In the genomic region with DNA sequence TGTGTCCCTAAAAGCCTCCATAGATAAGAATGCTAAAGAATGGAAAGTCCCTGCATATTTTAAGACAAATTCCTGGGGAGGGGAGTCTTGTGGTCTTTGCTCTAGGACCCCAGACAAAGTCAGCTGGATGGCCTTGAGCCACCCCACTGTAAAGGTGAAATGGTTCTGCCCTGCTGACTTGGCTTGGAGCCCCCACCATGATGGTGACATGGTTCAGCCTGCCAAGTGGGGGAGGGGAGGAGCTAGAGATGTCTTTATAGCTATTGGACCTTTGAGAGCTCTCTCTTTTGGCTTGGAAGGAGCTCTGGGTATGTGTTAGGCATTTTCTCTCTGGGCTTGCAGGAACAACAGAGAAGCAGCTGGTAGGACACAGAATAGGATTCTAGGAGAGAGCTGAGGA, we compare ENCODE assay signal across 19 mouse cellular contexts. TPM values are rescaled to one million over a fixed set of nuclear protein-coding genes. Genes with fewer than 3 reads are reported as not detected.
DNase-seq lines count a peak whose midpoint lies in the region; ATAC-seq and TF ChIP-seq lines count a peak whose summit lies in the region.
"Had no signal": no experiment of that assay in that cellular context is flagged by ENCODE, and none has a peak within 500 bp of the region (broad histone marks: within the 10 kb centered on the region; RNA-seq: fewer than 3 reads in every experiment).

No protein-coding gene starts in this region.

- TF ChIP-seq POLR2A in MEL (IDR thresholded peaks at IDR 0.05; ENCODE audit: control insufficient read depth in 1 of 2, insufficient read depth in 1 of 2, low read depth in 1 of 2, low read length in 2 of 2, poor library complexity in 1 of 2), result no peak

- H3K4me2 ChIP-seq in heart, postnatal 0 days (ENCODE audit: low read depth, low read length), result no peak overlapping the region
- H3K4me2 ChIP-seq in kidney, embryonic 14.5 days (replicated peaks; ENCODE audit: low read depth, low read length), result no peak overlapping the region
- H3K4me2 ChIP-seq in liver, postnatal 0 days (ENCODE audit: low read depth, low read length), result no peak overlapping the region
- H3K4me2 ChIP-seq: embryonic facial prominence, embryonic 12.5 days; limb, embryonic 12.5 days; liver, embryonic 15.5 days; midbrain, embryonic 11.5 days had no signal

- ATAC-seq in heart, postnatal 0 days (ENCODE audit: insufficient read depth, low read depth), result peak; percentile 78; the same call in 1 of the 2 replicates
- ATAC-seq in kidney, embryonic 14.5 days (ENCODE audit: low FRiP score, low TSS enrichment), result no peak
- no peak for ATAC-seq in liver, postnatal 0 days
- ATAC-seq: forebrain, postnatal 0 days; hindbrain, embryonic 16.5 days had no signal

- intact Hi-C loops in heart, postnatal 25 days (cut with DNase I), result no loop called here

- H3K27me3 ChIP-seq in heart, postnatal 0 days (ENCODE audit: control insufficient read depth, insufficient read depth, low read length), result no peaks in the 10 kb centered on the region
- H3K27me3 ChIP-seq in kidney, embryonic 14.5 days (ENCODE audit: control insufficient read depth, insufficient read depth, low read length), result no peaks in the 10 kb centered on the region
- H3K27me3 ChIP-seq in MEL (ENCODE audit: control insufficient read depth in 1 of 2, insufficient read depth in 2 of 2, low read length in 2 of 2), result no peaks in the 10 kb centered on the region
- H3K27me3 ChIP-seq in liver, postnatal 0 days (ENCODE audit: insufficient read depth, low read length), result no peaks in the 10 kb centered on the region
- H3K27me3 ChIP-seq: embryonic facial prominence, embryonic 12.5 days; limb, embryonic 12.5 days; liver, embryonic 15.5 days had no signal

- no peak for TF ChIP-seq RAD21 in MEL (IDR thresholded peaks at IDR 0.05; ENCODE audit: low read depth, low read length)

- no peak for DNase-seq in heart, postnatal 0 days (ENCODE audit: low spot score)
- DNase-seq in heart, postnatal 25 days (ENCODE audit: low spot score), result no peak
- DNase-seq in kidney, postnatal 36 days, result peak; percentile 36 to 57
- peak; percentile 39 for DNase-seq in MEL (ENCODE audit: low read depth, low spot score)
- peak; percentile 75 for DNase-seq in heart, postnatal 4 days
- DNase-seq in liver, postnatal 0 days, result no peak
- no peak for DNase-seq in right cerebral cortex, postnatal 36 days (ENCODE audit: low spot score in 2 of 2)
- DNase-seq: adrenal gland, postnatal 25 days; cerebellum, postnatal 36 days; forebrain, postnatal 0 days; gastrocnemius, adult 2 months; lung, postnatal 14 days; thymus, postnatal 36 days had no signal

- no peak overlapping the region for H3K4me3 ChIP-seq in heart, postnatal 0 days (ENCODE audit: low read depth, low read length)
- no peak overlapping the region for H3K4me3 ChIP-seq in kidney, embryonic 14.5 days (ENCODE audit: low read length)
- H3K4me3 ChIP-seq in MEL (ENCODE audit: control insufficient read depth in 1 of 2, insufficient read depth in 1 of 2, low read depth in 2 of 2, low read length in 2 of 2), result no peak overlapping the region
- no peak overlapping the region for H3K4me3 ChIP-seq in liver, postnatal 0 days (ENCODE audit: low read depth, low read length)
- H3K4me3 ChIP-seq: embryonic facial prominence, embryonic 12.5 days; gastrocnemius, adult 2 months; limb, embryonic 12.5 days; liver, embryonic 15.5 days had no signal

- H3K27ac ChIP-seq in heart, postnatal 0 days (ENCODE audit: low read depth), result no peak overlapping the region
- H3K27ac ChIP-seq in kidney, embryonic 14.5 days (ENCODE audit: low read depth, low read length), result no peak overlapping the region
- H3K27ac ChIP-seq in MEL (ENCODE audit: control insufficient read depth, low read depth, low read length), result no peak overlapping the region
- H3K27ac ChIP-seq in liver, postnatal 0 days (ENCODE audit: low read depth), result no peak overlapping the region
- H3K27ac ChIP-seq: embryonic facial prominence, embryonic 12.5 days; gastrocnemius, adult 2 months; limb, embryonic 12.5 days; liver, embryonic 15.5 days had no signal

- TF ChIP-seq EP300 in heart, postnatal 0 days (IDR thresholded peaks at IDR 0.05; ENCODE audit: low read depth), result no peak
- TF ChIP-seq EP300 in MEL (IDR thresholded peaks at IDR 0.05; ENCODE audit: low read depth in 1 of 2, low read length in 2 of 2), result no peak
- no peak for TF ChIP-seq EP300 in liver, postnatal 0 days (IDR thresholded peaks at IDR 0.05; ENCODE audit: low read depth)

- no peaks in the 10 kb centered on the region for H3K9me3 ChIP-seq in heart, postnatal 0 days (replicated peaks; ENCODE audit: control insufficient read depth, low read length)
- H3K9me3 ChIP-seq in kidney, embryonic 14.5 days (ENCODE audit: control insufficient read depth, low read length), result peaks cover 4% of the 10 kb centered on the region; the same call in 1 of the 2 replicates
- no peaks in the 10 kb centered on the region for H3K9me3 ChIP-seq in MEL (replicated peaks; ENCODE audit: insufficient read depth, low read length)
- no peaks in the 10 kb centered on the region; the same call in 1 of the 2 replicates for H3K9me3 ChIP-seq in liver, postnatal 0 days (ENCODE audit: low read length)
- H3K9me3 ChIP-seq: embryonic facial prominence, embryonic 12.5 days; limb, embryonic 12.5 days; liver, embryonic 15.5 days had no signal

- no peaks in the 10 kb centered on the region for H3K4me1 ChIP-seq in heart, postnatal 0 days (ENCODE audit: control insufficient read depth, insufficient read depth)
- H3K4me1 ChIP-seq in kidney, embryonic 14.5 days (ENCODE audit: control insufficient read depth, insufficient read depth, low read length), result no peaks in the 10 kb centered on the region
- H3K4me1 ChIP-seq in MEL (ENCODE audit: control insufficient read depth in 1 of 2, insufficient read depth in 2 of 2, low read length in 2 of 2), result no peaks in the 10 kb centered on the region; a peak in 1 of 4 replicates
- H3K4me1 ChIP-seq in liver, postnatal 0 days (ENCODE audit: insufficient read depth), result peaks cover 5% of the 10 kb centered on the region; the same call in 1 of the 2 replicates
- H3K4me1 ChIP-seq: embryonic facial prominence, embryonic 12.5 days; limb, embryonic 12.5 days had no signal

- no peak overlapping the region for H3K9ac ChIP-seq in heart, postnatal 0 days (replicated peaks; ENCODE audit: low read depth, low read length)
- no peak overlapping the region for H3K9ac ChIP-seq in kidney, embryonic 14.5 days (ENCODE audit: low read depth, low read length)
- H3K9ac ChIP-seq in MEL (ENCODE audit: control insufficient read depth, low read depth, low read length, poor library complexity, severe bottlenecking), result no peak overlapping the region
- no peak overlapping the region for H3K9ac ChIP-seq in liver, postnatal 0 days (replicated peaks)
- H3K9ac ChIP-seq: embryonic facial prominence, embryonic 12.5 days; forebrain, postnatal 0 days; limb, embryonic 12.5 days; liver, embryonic 15.5 days had no signal

- no peaks in the 10 kb centered on the region for H3K36me3 ChIP-seq in heart, postnatal 0 days (replicated peaks; ENCODE audit: control insufficient read depth, insufficient read depth, low read length)
- no peaks in the 10 kb centered on the region for H3K36me3 ChIP-seq in kidney, embryonic 14.5 days (ENCODE audit: control insufficient read depth, insufficient read depth, low read length)
- no peaks in the 10 kb centered on the region for H3K36me3 ChIP-seq in MEL (ENCODE audit: control insufficient read depth in 1 of 2, insufficient read depth in 2 of 2, low read length in 2 of 2)
- no peaks in the 10 kb centered on the region for H3K36me3 ChIP-seq in liver, postnatal 0 days (replicated peaks; ENCODE audit: insufficient read depth, low read length)
- H3K36me3 ChIP-seq: embryonic facial prominence, embryonic 12.5 days; limb, embryonic 12.5 days; liver, embryonic 15.5 days had no signal

- no peaks in the 10 kb centered on the region for H3K79me2 ChIP-seq in MEL (ENCODE audit: control insufficient read depth, insufficient read depth, low read length, poor library complexity)

- no peak for TF ChIP-seq CTCF in heart, postnatal 0 days (IDR thresholded peaks at IDR 0.05; ENCODE audit: low read depth)
- TF ChIP-seq CTCF in MEL (IDR thresholded peaks at IDR 0.05 in 2 of 3, conservative IDR thresholded peaks at IDR 0.05 in 1 of 3; ENCODE audit: control insufficient read depth in 1 of 3, insufficient read depth in 1 of 3, low read depth in 2 of 3, low read length in 3 of 3, poor library complexity in 1 of 3, severe bottlenecking in 1 of 3), result no peak
- no peak for TF ChIP-seq CTCF in liver, postnatal 0 days (IDR thresholded peaks at IDR 0.05; ENCODE audit: low read depth)

TF ChIP-seq in MEL, 35 proteins besides CTCF, POLR2A, EP300 and RAD21:
- TF ChIP-seq TCF12 (IDR thresholded peaks at IDR 0.05; ENCODE audit: low read depth, low read length) (no peak), SMC3 (IDR thresholded peaks at IDR 0.05; ENCODE audit: low read depth, low read length) (no peak), BHLHE40 (IDR thresholded peaks at IDR 0.05; ENCODE audit: borderline replicate concordance, low read depth, low read length) (no peak)

RNA-seq across cellular contexts. Expression of a gene that starts 17.9 kb away (rescaled TPM):
- total RNA-seq in heart, postnatal 0 days (2014; rRNA removed; ENCODE audit: low replicate concordance), result 55.2 and 90.3 TPM in 2 replicates
- polyA plus RNA-seq in heart, postnatal 0 days (2015; fragmentation: Nextera tagmentation; extraction: Ambion mirVana), result 6.9 and 7.7 TPM in 2 replicates
- total RNA-seq in heart, postnatal 25 days (2021), result 10 to 100 TPM; 71.4 to 71.9 TPM
- polyA plus RNA-seq in kidney, embryonic 14.5 days (2014; fragmentation: Nextera tagmentation; extraction: Ambion mirVana), result 13.3 and 18.2 TPM in 2 replicates
- total RNA-seq in MEL (2012; rRNA removed), result 22.6 and 27.5 TPM in 2 replicates
- polyA plus RNA-seq in MEL (2012; ENCODE audit: insufficient read depth in 1 of 2, insufficient read length in 2 of 2, low read depth in 1 of 2, low replicate concordance in 2 of 2, missing spikeins in 1 of 2), result 100 to 1,000 TPM in 1 of 2 experiments, 10 to 100 TPM in 1; 34.7 to 126 TPM
- 100 to 1,000 TPM; 118 to 135 TPM for total RNA-seq in heart, postnatal 4 days (2021)
- polyA plus RNA-seq in liver, postnatal 0 days (2015; fragmentation: Nextera tagmentation; extraction: Ambion mirVana), result 3.7 and 3.9 TPM in 2 replicates

RNA-seq across cellular contexts. Expression of a gene that starts 25.3 kb away (rescaled TPM):
- 39.7 and 55.8 TPM in 2 replicates for total RNA-seq in heart, postnatal 0 days (2014; rRNA removed; ENCODE audit: low replicate concordance)
- 35.6 and 37.2 TPM in 2 replicates for polyA plus RNA-seq in heart, postnatal 0 days (2015; fragmentation: Nextera tagmentation; extraction: Ambion mirVana)
- total RNA-seq in heart, postnatal 25 days (2021), result 10 to 100 TPM; 23.0 to 24.2 TPM
- polyA plus RNA-seq in kidney, embryonic 14.5 days (2014; fragmentation: Nextera tagmentation; extraction: Ambion mirVana), result 45.1 and 59.2 TPM in 2 replicates
- total RNA-seq in MEL (2012; rRNA removed), result 20.9 and 23.2 TPM in 2 replicates
- 10 to 100 TPM in 1 of 2 experiments, not detected in 1; 23.7 TPM for polyA plus RNA-seq in MEL (2012; ENCODE audit: insufficient read depth in 1 of 2, insufficient read length in 2 of 2, low read depth in 1 of 2, low replicate concordance in 2 of 2, missing spikeins in 1 of 2)
- total RNA-seq in heart, postnatal 4 days (2021), result 10 to 100 TPM; 28.7 to 29.8 TPM
- 16.0 and 16.4 TPM in 2 replicates for polyA plus RNA-seq in liver, postnatal 0 days (2015; fragmentation: Nextera tagmentation; extraction: Ambion mirVana)

Comparison
In these comparisons a context has a peak if more than half of its experiments do, and no peak if none do; other contexts are left out.
1. DNase-seq: peak in kidney, postnatal 36 days (2 of 2), MEL (single experiment) and heart, postnatal 4 days (single experiment); none in heart, postnatal 0 days (single experiment), heart, postnatal 25 days (single experiment), liver, postnatal 0 days (single experiment) and right cerebral cortex, postnatal 36 days (0 of 2).